Mouse (Mus musculus) stomach, embryonic 16.5 days (tissue): ENCODE results near the gene Nfatc2ip. TPM values are rescaled to one million over a fixed set of nuclear protein-coding genes. Genes with fewer than 3 reads are reported as not detected.
A peak's percentile ranks its signal among the peaks of the same experiment; 100 is the strongest.

ENCODE experiments used
- ATAC-seq: fragments of 200-750 bp; cut with Nextera tagmentation; 2 replicates; pipeline ENCODE4 v1.8.0; 2017; ENCODE audit warnings: moderate number of reproducible peaks, moderate TSS enrichment; ENCODE audit not compliant: insufficient read depth, low FRiP score
- H3K27ac ChIP-seq: fragments of 300-500 bp; sonication (generic); 2 replicates; pipeline ENCODE4 v1.5.1; 2014; ENCODE audit warnings: low read length
- H3K27me3 ChIP-seq: fragments of 300-500 bp; sonication (generic); 2 replicates; pipeline ENCODE4 v1.6.1; 2014; ENCODE audit warnings: low read length, control low read depth, mixed read lengths; ENCODE audit not compliant: control insufficient read depth, insufficient read depth
- H3K36me3 ChIP-seq: fragments of 300-500 bp; sonication (generic); 2 replicates; pipeline ENCODE4 v1.6.1; 2014; ENCODE audit warnings: low read length; ENCODE audit not compliant: control insufficient read depth, insufficient read depth
- H3K4me1 ChIP-seq: fragments of 300-500 bp; sonication (generic); 2 replicates; pipeline ENCODE4 v1.6.1; 2014; ENCODE audit warnings: low read length, control low read depth, mixed read lengths; ENCODE audit not compliant: control insufficient read depth, insufficient read depth
- H3K4me2 ChIP-seq: fragments of 300-500 bp; sonication (generic); 2 replicates; pipeline ENCODE4 v1.6.1; 2014; ENCODE audit warnings: low read depth, low read length, mixed read lengths
- H3K4me3 ChIP-seq: fragments of 300-500 bp; sonication (generic); replicated peaks from 2 replicates; pipeline ENCODE4 v1.5.1; 2014; ENCODE audit warnings: mild to moderate bottlenecking, low read length
- H3K9ac ChIP-seq: fragments of 300-500 bp; sonication (generic); 2 replicates; pipeline ENCODE4 v1.6.1; 2014; ENCODE audit warnings: low read length
- H3K9me3 ChIP-seq: fragments of 300-500 bp; sonication (generic); replicated peaks from 2 replicates; pipeline ENCODE4 v1.6.1; 2016; ENCODE audit warnings: low read length, control low read depth; ENCODE audit not compliant: control insufficient read depth
- WGBS: fragments of 180-500 bp; shearing (Covaris S2); extraction: QIAGEN DNeasy Blood & Tissue Kit; methylation state at CpG from one replicate; pipeline ENCODE4 v1.1.7; 2014; 5-methylcytosine and 5-hydroxymethylcytosine counted together
- microRNA-seq: library from miRNA; unstranded; fragments of <30 nt; microRNA quantifications from one replicate; pipeline ENCODE4, GENCODE M21; 2016
- polyA plus RNA-seq: library from polyadenylated mRNA; unstranded; fragments of >200 nt; fragmentation: Nextera tagmentation; extraction: Ambion mirVana; gene quantifications from 2 replicates; pipeline ENCODE4 v1.2.1, GENCODE M21; 2015

Gene Nfatc2ip
- polyA plus RNA-seq, 1 experiment from 2014 or later, result 1.4 TPM

GRCm38 (mm10) chr7:126345557-126345956 is 51.0 kb downstream of the Nfatc2ip start:
- Histone ChIP-seq H3K27ac (no peak overlapping the region), H3K4me2 (no peak overlapping the region), H3K36me3 (no peaks in the 10 kb centered on the region), H3K9ac (no peak overlapping the region), H3K4me3 (no peak overlapping the region), H3K27me3 (no peaks in the 10 kb centered on the region), H3K4me1 (no peaks in the 10 kb centered on the region; the same call in 1 of the 2 replicates), H3K9me3 (no peaks in the 10 kb centered on the region)
- 55% methylated on average over 3 of the region's 3 CpGs for WGBS
- peak; percentile 66; the same call in 1 of the 2 replicates for ATAC-seq

- Histone ChIP-seq H3K27me3 (no peaks in the 10 kb centered on the region), H3K9ac (no peak overlapping the region), H3K4me2 (no peak overlapping the region), H3K27ac (no peak overlapping the region), H3K36me3 (no peaks in the 10 kb centered on the region), H3K4me3 (no peak overlapping the region), H3K9me3 (no peaks in the 10 kb centered on the region), H3K4me1 (no peaks in the 10 kb centered on the region; the same call in 1 of the 2 replicates)
- no peak for ATAC-seq
- 46% methylated on average over 6 of the region's 6 CpGs for WGBS
These were observed 55.6 kb downstream of the Nfatc2ip start for GRCm38 (mm10) chr7:126340896-126341295.

- peak; percentile 56; the same call in 1 of the 2 replicates for ATAC-seq
- H3K36me3 ChIP-seq, result no peaks in the 10 kb centered on the region
- no peak overlapping the region for H3K4me3 ChIP-seq
- no peaks in the 10 kb centered on the region for H3K27me3 ChIP-seq
- WGBS, result 64% methylated on average over 6 of the region's 6 CpGs
- no peak overlapping the region for H3K27ac ChIP-seq
- no peak overlapping the region for H3K4me2 ChIP-seq
- no peak overlapping the region for H3K9ac ChIP-seq
- no peaks in the 10 kb centered on the region; the same call in 1 of the 2 replicates for H3K4me1 ChIP-seq
- no peaks in the 10 kb centered on the region for H3K9me3 ChIP-seq
These were observed 56.3 kb downstream of the Nfatc2ip start for GRCm38 (mm10) chr7:126340206-126340618.

- no peaks in the 10 kb centered on the region for H3K36me3 ChIP-seq
- no peak overlapping the region for H3K27ac ChIP-seq
- no peak for ATAC-seq
- 73% methylated on average over 8 of the region's 8 CpGs for WGBS
- no peaks in the 10 kb centered on the region; the same call in 1 of the 2 replicates for H3K4me1 ChIP-seq
- H3K4me3 ChIP-seq, result no peak overlapping the region
- H3K9me3 ChIP-seq, result no peaks in the 10 kb centered on the region
- H3K9ac ChIP-seq, result no peak overlapping the region
- no peak overlapping the region for H3K4me2 ChIP-seq
- H3K27me3 ChIP-seq, result no peaks in the 10 kb centered on the region
These were observed 57.0 kb downstream of the Nfatc2ip start for GRCm38 (mm10) chr7:126339521-126339971.

GRCm38 (mm10) chr7:126338906-126339305 is 57.6 kb downstream of the Nfatc2ip start:
- no peak overlapping the region for H3K9ac ChIP-seq
- H3K4me3 ChIP-seq, result no peak overlapping the region
- no peak overlapping the region for H3K27ac ChIP-seq
- no peak for ATAC-seq
- no peak overlapping the region for H3K4me2 ChIP-seq
- H3K36me3 ChIP-seq, result no peaks in the 10 kb centered on the region
- WGBS, result 80% methylated on average over 8 of the region's 8 CpGs
- no peaks in the 10 kb centered on the region for H3K27me3 ChIP-seq
- no peaks in the 10 kb centered on the region for H3K9me3 ChIP-seq
- H3K4me1 ChIP-seq, result no peaks in the 10 kb centered on the region

- Histone ChIP-seq H3K4me1 (no peaks in the 10 kb centered on the region), H3K4me2 (no peak overlapping the region), H3K4me3 (no peak overlapping the region), H3K27ac (no peak overlapping the region), H3K9me3 (no peaks in the 10 kb centered on the region), H3K9ac (no peak overlapping the region), H3K27me3 (no peaks in the 10 kb centered on the region), H3K36me3 (no peaks in the 10 kb centered on the region)
- no peak for ATAC-seq
- WGBS, result 86% methylated on average over 1 of the region's 1 CpGs
These were observed 61.0 kb downstream of the Nfatc2ip start for GRCm38 (mm10) chr7:126335556-126335955.

Small RNAs within 50 kb of the gene (microRNA-seq; reads per million reads assigned to microRNA genes)
- gene Mir7058, result not detected

Other genes starting within 250 kb of the Nfatc2ip start
- gene Xpo6, start 196.2 kb downstream of the Nfatc2ip start, polyA plus RNA-seq, result 35.4 and 36.9 TPM in 2 replicates
- 8.1 and 9.7 TPM in 2 replicates for gene Sbk1, start 124.1 kb downstream of the Nfatc2ip start, polyA plus RNA-seq
- 0.51 and 2.0 TPM in 2 replicates for gene Lat, start 27.2 kb downstream of the Nfatc2ip start, polyA plus RNA-seq
- gene Spns1, start 19.3 kb downstream of the Nfatc2ip start, polyA plus RNA-seq, result 48.1 and 52.4 TPM in 2 replicates
- gene Cd19, start 18.2 kb upstream of the Nfatc2ip start, polyA plus RNA-seq, result 0.62 and 0.75 TPM in 2 replicates
- 28.0 and 31.5 TPM in 2 replicates for gene Rabep2, start 32.0 kb upstream of the Nfatc2ip start, polyA plus RNA-seq
- 4.0 and 110 TPM in 2 replicates for gene Atp2a1, start 66.4 kb upstream of the Nfatc2ip start, polyA plus RNA-seq
- 40.9 and 42.1 TPM in 2 replicates for gene Sh2b1, start 78.7 kb upstream of the Nfatc2ip start, polyA plus RNA-seq
- 140 and 154 TPM in 2 replicates for gene Tufm, start 90.6 kb upstream of the Nfatc2ip start, polyA plus RNA-seq
- 31.2 and 33.4 TPM in 2 replicates for gene Atxn2l, start 106.7 kb upstream of the Nfatc2ip start, polyA plus RNA-seq
- gene Eif3c, start 169.7 kb upstream of the Nfatc2ip start, polyA plus RNA-seq, result 165 and 176 TPM in 2 replicates
- 1.4 and 2.2 TPM in 2 replicates for gene Apobr, start 188.2 kb upstream of the Nfatc2ip start, polyA plus RNA-seq
- gene Cln3, start 189.1 kb upstream of the Nfatc2ip start, polyA plus RNA-seq, result 30.4 and 33.3 TPM in 2 replicates
- not detected in 2 replicates for gene Il27, start 198.2 kb upstream of the Nfatc2ip start, polyA plus RNA-seq
- 133 and 141 TPM in 2 replicates for gene Nupr1, start 234.1 kb upstream of the Nfatc2ip start, polyA plus RNA-seq